Mouse (Mus musculus) MEL-GATA-1-ER (cell line): Measurements from ENCODE around the gene Sh2b3.

Experiments
- DNase-seq: peaks from one replicate; pipeline ENCODE4 v3.0.0-alpha.2; 2012; ENCODE audit warnings: low read depth; ENCODE audit errors: extremely low read depth

Sh2b3 gene

DNA sequence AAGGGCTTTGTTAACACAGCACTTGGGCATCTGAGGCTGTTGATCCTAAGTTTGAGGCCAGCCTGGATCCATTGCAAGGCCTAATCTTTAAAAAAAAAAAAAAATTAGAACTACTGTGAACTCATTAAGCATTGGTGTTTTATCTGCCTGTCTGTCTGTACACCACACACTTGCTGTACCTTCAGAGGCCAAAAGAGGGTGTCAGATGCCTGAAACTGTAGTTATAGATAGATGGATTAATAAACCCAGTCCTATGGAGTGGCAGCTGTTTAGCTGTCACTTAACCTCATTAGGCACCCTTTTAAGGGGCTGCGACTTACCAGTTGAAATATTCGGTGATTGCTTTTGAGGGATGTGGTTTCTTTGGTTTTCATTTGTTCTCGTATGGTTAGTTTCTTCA, 41.6 kb downstream of the Sh2b3 start:
- no peak for DNase-seq

DNA sequence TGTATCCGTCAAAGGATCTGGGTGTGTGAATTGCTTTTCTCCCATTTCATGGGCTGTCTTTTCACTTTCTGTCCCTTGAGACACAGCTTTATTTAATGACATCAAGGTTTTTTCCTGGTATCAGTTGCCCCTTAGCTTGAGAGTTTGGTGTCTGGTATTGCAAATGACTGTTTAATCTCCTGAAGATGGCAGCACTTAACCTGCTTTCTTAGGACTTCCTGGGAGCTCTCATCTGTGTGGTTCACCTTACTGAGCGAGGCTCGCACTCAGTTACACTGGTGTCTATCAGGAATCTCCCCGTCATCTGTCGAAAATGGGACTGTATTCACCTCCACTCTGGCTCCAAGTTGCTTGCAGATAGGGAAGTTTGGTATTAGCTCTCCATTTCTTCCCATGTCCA, 46.4 kb downstream of the Sh2b3 start:
- no peak for DNase-seq

DNA sequence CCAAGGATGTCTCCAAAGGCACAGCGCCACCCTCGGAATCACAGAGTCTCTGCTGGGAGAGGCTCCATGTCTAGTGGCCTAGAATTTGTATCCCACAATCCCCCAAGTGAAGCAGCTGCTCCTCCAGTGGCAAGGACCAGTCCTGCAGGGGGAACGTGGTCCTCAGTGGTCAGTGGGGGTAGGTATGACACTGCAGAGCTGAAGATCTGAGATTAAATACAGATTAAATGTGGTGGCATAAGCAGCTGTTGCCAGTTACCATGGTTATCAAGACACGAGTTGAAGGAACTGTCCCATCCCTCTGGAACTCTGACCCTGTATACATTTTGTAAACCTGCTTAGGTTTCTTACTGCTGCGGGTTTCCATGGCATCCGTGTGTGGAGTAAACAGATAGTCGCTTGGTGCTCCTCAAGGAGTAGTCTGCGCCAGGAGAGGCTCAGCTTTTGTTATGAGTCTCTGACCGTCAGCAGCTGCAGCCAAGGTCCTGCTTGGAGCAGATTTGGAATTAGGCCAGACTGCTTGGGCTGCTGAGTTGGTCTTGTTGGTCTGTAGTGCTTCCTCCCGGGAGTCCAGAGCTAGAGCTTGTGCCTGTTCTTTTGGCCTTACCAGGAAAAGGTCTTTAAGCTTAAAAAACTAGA, 53.5 kb downstream of the Sh2b3 start:
- no peak for DNase-seq

DNA sequence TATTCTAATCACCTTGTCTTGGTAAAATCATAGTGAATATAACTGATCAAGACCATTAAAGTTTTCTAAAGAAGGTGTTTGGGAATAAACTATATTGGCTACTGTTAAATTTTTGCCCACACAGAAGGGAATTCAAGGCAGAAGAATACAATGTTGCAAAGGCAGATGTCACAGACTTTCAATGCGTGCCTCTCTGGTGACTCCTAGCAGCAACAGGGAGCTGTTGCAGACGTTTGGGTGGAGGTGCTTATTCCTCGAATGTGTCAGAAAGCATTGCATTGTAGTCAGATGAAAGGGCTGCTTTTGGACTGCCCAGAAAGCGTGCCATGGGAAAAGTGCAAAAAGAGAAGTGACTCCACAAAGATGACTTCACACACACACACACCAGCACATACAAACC, 55.0 kb downstream of the Sh2b3 start:
- no peak for DNase-seq

DNA sequence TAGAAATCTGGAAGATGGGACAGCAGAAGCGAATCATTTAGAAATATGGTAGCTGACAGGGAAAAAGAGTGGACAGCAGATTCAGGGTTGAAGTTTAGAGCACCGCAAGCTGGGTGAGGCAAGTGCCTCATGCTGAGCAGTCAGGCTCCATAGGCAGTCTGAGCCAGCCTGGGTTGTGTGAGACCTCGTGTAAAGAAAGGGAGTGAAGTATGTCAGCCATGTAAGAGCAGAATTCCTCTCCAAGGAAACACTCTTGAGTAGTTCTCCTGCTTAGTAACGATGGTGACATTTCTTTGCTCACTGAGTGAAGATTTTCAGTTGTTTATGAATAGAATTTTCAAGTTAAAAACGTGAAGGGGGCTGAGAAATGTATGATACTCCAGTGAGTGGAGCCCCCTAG, 57.3 kb downstream of the Sh2b3 start:
- DNase-seq = no peak

DNA sequence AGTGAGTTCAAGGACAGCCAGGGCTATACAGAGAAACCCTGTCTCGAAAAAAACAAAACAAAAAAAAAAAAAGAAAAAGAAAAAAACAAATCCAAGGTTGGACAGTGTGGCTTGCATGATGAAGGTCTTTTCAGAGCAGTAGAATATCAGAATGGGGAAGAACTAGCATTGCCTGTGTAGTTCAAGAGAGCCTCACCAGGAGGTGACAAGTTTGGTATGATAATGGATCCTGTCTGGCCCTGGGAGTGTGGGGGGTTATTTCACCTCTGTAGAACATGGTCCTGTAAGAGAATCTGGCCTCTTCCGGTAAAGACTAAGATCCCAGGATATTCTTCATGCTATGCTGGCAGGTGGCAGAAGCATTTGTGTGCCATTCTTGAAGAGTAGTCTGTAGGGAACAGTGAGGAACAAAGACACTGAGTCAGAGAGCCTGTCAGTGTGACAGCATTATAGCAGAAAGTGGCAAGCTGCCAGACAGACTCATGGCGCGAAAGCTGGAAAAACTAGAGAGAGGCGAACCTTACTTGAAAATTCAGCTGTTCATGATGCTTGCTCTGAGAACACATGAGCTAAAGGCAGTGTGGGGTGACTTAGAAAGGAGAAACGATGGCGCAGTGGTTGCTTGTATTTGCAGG, 58.8 kb downstream of the Sh2b3 start:
- no peak for DNase-seq

DNA sequence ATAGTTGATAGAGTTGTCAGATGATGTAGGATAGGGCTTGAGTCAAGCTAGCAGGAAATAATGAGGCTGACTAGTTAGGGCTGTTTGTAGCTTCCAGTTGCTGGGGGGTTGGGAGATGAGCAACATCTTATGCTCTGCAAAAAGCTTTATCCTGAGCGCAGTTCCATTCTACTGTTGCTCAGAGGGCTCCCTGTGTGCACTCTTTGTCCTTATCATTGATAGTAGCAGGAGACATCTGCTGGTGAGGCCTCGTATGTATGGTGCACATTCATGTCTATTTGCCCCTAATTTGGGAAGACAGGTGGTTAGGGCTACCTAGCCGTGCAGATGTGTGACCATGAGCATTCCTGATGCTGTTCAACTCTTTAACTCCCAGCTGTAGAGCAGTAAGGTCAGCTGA, 65.8 kb downstream of the Sh2b3 start:
- no peak for DNase-seq

DNA sequence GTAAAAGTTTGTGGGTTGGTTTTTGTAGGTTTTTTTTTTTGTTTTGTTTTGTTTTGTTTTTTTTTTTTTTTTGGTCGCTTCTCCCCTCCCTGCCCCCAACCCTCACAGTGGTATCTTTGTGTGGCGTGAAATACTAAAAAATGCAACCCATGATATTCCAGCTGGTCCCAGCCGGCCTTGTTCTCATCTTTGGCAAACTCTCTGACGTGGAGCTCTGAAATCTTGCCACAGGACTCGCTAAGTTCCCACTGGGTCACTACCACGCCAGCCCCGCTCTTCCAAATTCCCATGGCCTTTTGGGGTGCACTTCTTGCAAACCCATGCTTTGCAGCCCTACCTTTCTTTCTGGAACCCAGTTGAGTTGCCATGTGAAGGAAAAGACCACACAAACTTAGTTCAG, 67.6 kb downstream of the Sh2b3 start:
- DNase-seq = no peak

DNA sequence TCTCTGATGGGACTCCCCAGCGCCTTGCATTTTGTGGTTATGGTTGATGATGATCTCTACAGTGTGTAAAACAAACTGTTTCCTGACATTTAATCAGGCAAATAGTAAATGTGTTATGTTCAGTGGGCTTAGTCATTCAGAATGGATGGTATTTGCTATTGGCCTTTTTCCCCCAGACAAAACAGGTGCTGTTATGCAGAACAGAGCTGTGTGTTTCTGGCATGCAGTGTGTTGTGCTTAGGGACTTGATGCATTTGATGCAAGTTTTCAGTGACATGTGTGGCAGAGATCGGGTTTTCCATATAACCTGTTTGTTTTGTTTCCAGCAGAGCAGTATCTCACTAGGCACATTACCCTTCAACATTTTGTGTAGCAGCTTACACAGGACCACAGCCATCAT, 69.9 kb downstream of the Sh2b3 start:
- DNase-seq = no peak

DNA sequence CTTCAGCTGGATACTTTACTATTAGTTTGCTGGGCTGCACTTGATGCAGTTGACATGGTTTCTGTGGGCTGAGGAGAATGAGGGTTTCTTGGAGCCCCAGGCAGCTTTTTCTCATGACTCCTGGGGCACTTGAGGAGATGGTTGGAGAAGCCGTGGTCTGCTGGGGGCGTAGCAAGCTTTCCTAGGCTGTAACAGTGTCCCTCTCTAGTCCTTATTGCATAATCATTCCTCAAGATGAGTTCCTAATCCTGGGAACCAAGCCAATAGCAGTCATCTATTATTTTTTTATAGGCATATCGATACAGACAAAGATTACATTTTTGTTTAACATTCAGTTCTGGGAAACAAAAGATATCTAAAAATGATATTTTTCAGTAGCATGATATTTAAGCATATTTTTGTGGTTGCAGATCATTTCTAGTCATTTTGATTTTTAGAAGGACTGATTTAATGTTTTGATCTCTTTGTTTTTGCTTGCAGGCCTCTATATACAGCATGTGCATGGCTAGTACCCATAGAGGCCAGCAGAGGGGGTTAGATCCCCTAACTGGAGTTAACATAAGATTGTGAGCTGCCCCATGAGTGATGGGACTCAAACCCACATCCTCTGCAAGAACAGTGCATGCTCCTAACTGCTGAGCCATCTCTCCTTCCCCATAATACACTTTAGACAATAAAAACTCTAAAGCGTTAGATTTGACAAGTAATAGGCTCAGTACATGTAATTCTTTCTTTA, 71.2 kb downstream of the Sh2b3 start:
- peak; percentile 13 for DNase-seq
